Mouse (Mus musculus) hindbrain, embryonic 14.5 days (tissue): ENCODE data around the gene Gdf7. TPM values are rescaled to one million over a fixed set of nuclear protein-coding genes. Genes with fewer than 3 reads are reported as not detected.
A peak's percentile ranks its signal among the peaks of the same experiment; 100 is the strongest.

Experiments
- ATAC-seq: fragments of 200-750 bp; cut with Nextera tagmentation; 2 replicates; pipeline ENCODE4 v1.8.0; 2017; ENCODE audit warnings: moderate number of reproducible peaks, mild to moderate bottlenecking, moderate TSS enrichment, moderate library complexity; ENCODE audit not compliant: low FRiP score
- DNase-seq: peaks from one replicate; pipeline ENCODE4 v3.0.0-alpha.2; 2015; ENCODE audit warnings: low spot score
- H3K27ac ChIP-seq: fragments of 300-500 bp; sonication (generic); 2 replicates; pipeline ENCODE4 v1.5.1; 2014; ENCODE audit warnings: mild to moderate bottlenecking, moderate library complexity
- H3K27me3 ChIP-seq: fragments of 300-500 bp; sonication (generic); 2 replicates; pipeline ENCODE4 v1.6.1; 2014; ENCODE audit warnings: mild to moderate bottlenecking, low read length, mixed read lengths; ENCODE audit not compliant: control insufficient read depth, insufficient read depth
- H3K36me3 ChIP-seq: fragments of 300-500 bp; sonication (generic); replicated peaks from 2 replicates; pipeline ENCODE4 v1.6.1; 2014; ENCODE audit not compliant: control insufficient read depth, insufficient read depth
- H3K4me1 ChIP-seq: fragments of 300-500 bp; sonication (generic); replicated peaks from 2 replicates; pipeline ENCODE4 v1.6.1; 2014; ENCODE audit warnings: antibody characterized with exemption, low read length, mixed read lengths; ENCODE audit not compliant: control insufficient read depth, insufficient read depth
- H3K4me2 ChIP-seq: fragments of 300-500 bp; sonication (generic); replicated peaks from 2 replicates; pipeline ENCODE4 v1.6.1; 2014; ENCODE audit warnings: mild to moderate bottlenecking, moderate library complexity
- H3K4me3 ChIP-seq: fragments of 300-500 bp; sonication (generic); replicated peaks from 2 replicates; pipeline ENCODE4 v1.5.1; 2014; ENCODE audit warnings: mild to moderate bottlenecking, low read length
- H3K9ac ChIP-seq: fragments of 300-500 bp; sonication (generic); 2 replicates; pipeline ENCODE4 v1.6.1; 2014
- H3K9me3 ChIP-seq: fragments of 300-500 bp; sonication (generic); 2 replicates; pipeline ENCODE4 v1.6.1; 2016; ENCODE audit warnings: low read length; ENCODE audit not compliant: control insufficient read depth
- WGBS: fragments of 180-500 bp; shearing (Covaris S2); extraction: QIAGEN DNeasy Blood & Tissue Kit; methylation state at CpG from one replicate; pipeline ENCODE4 v1.1.7; 2014; 5-methylcytosine and 5-hydroxymethylcytosine counted together
- polyA plus RNA-seq: library from polyadenylated mRNA; unstranded; fragments of >200 nt; fragmentation: Nextera tagmentation; extraction: Ambion mirVana; gene quantifications from 2 replicates; pipeline ENCODE4 v1.2.1, GENCODE M21; 2014

The Gdf7 gene
- 0.14 and 0.67 TPM in 2 replicates for polyA plus RNA-seq

GRCm38 (mm10) chr12:8301841-8302431, at the start of gene Gdf7:
Gene Gdf7 (minus strand): TSS chr12:8301954.
- Histone ChIP-seq H3K9me3 (no peaks in the 10 kb centered on the region), H3K4me2 (peak within 1 kb of the TSS; percentile 78), H3K4me1 (peaks cover 16% of the 10 kb centered on the region), H3K4me3 (peak within 1 kb of the TSS; percentile 42), H3K27ac (no peak within 1 kb of the TSS), H3K27me3 (peaks cover 92% of the 10 kb centered on the region), H3K36me3 (no peaks in the 10 kb centered on the region), H3K9ac (peak within 1 kb of the TSS; percentile 31; the same call in 1 of the 2 replicates)
- peak; percentile 47; the same call in 1 of the 2 replicates for ATAC-seq
- WGBS: under 1% methylated on average over 51 of the region's 53 CpGs
- no peak for DNase-seq

- DNase-seq (no peak), ATAC-seq (no peak; the same call in 1 of the 2 replicates)
- Histone ChIP-seq H3K9ac (no peak overlapping the region), H3K4me3 (no peak overlapping the region), H3K36me3 (no peaks in the 10 kb centered on the region), H3K9me3 (no peaks in the 10 kb centered on the region), H3K27ac (0 out of 2 replicates have a peak overlapping the region, but pooled peaks have one; percentile 14), H3K27me3 (no peaks in the 10 kb centered on the region), H3K4me2 (no peak overlapping the region), H3K4me1 (0 out of 2 replicates have a peak, but pooled peaks cover 4% of the 10 kb centered on the region)
- 41% methylated on average over 4 of the region's 4 CpGs for WGBS
Measured at GRCm38 (mm10) chr12:8351025-8351903, 49.5 kb upstream of the Gdf7 start.

- Histone ChIP-seq H3K27me3 (no peaks in the 10 kb centered on the region), H3K9me3 (no peaks in the 10 kb centered on the region), H3K4me1 (0 out of 2 replicates have a peak, but pooled peaks cover 4% of the 10 kb centered on the region), H3K4me2 (no peak overlapping the region), H3K36me3 (no peaks in the 10 kb centered on the region), H3K27ac (no peak overlapping the region), H3K4me3 (no peak overlapping the region), H3K9ac (no peak overlapping the region)
- WGBS: 64% methylated on average over 9 of the region's 9 CpGs
- ATAC-seq: no peak
- no peak for DNase-seq
Measured at GRCm38 (mm10) chr12:8348733-8349513, 47.2 kb upstream of the Gdf7 start.

GRCm38 (mm10) chr12:8347746-8348462, 46.1 kb upstream of the Gdf7 start:
- H3K27ac ChIP-seq: no peak overlapping the region
- ATAC-seq (no peak), DNase-seq (no peak)
- 0 out of 2 replicates have a peak, but pooled peaks cover 4% of the 10 kb centered on the region for H3K4me1 ChIP-seq
- no peaks in the 10 kb centered on the region for H3K9me3 ChIP-seq
- 63% methylated on average over 8 of the region's 8 CpGs for WGBS
- H3K4me2 ChIP-seq: no peak overlapping the region
- no peaks in the 10 kb centered on the region for H3K27me3 ChIP-seq
- H3K36me3 ChIP-seq: 0 out of 2 replicates have a peak, but pooled peaks cover 1% of the 10 kb centered on the region
- no peak overlapping the region for H3K9ac ChIP-seq
- no peak overlapping the region for H3K4me3 ChIP-seq

- no peak overlapping the region for H3K4me2 ChIP-seq
- H3K9ac ChIP-seq: no peak overlapping the region
- 94% methylated on average over 5 of the region's 5 CpGs for WGBS
- DNase-seq (no peak), ATAC-seq (no peak)
- no peak overlapping the region for H3K4me3 ChIP-seq
- H3K27ac ChIP-seq: no peak overlapping the region
- peaks cover 12% of the 10 kb centered on the region; the same call in 1 of the 2 replicates for H3K36me3 ChIP-seq
- H3K4me1 ChIP-seq: 0 out of 2 replicates have a peak, but pooled peaks cover 4% of the 10 kb centered on the region
- H3K27me3 ChIP-seq: no peaks in the 10 kb centered on the region
- H3K9me3 ChIP-seq: no peaks in the 10 kb centered on the region
Measured at GRCm38 (mm10) chr12:8345539-8345938, 43.8 kb upstream of the Gdf7 start.

GRCm38 (mm10) chr12:8344897-8345296, 43.1 kb upstream of the Gdf7 start:
- H3K36me3 ChIP-seq: peaks cover 12% of the 10 kb centered on the region; the same call in 1 of the 2 replicates
- DNase-seq (no peak), ATAC-seq (no peak)
- no peaks in the 10 kb centered on the region for H3K9me3 ChIP-seq
- 0 out of 2 replicates have a peak, but pooled peaks cover 9% of the 10 kb centered on the region for H3K4me1 ChIP-seq
- H3K9ac ChIP-seq: no peak overlapping the region
- H3K4me2 ChIP-seq: no peak overlapping the region
- no peaks in the 10 kb centered on the region for H3K27me3 ChIP-seq
- H3K27ac ChIP-seq: no peak overlapping the region
- no peak overlapping the region for H3K4me3 ChIP-seq
- 76% methylated on average over 9 of the region's 9 CpGs for WGBS

- Histone ChIP-seq H3K9me3 (no peaks in the 10 kb centered on the region), H3K4me2 (no peak overlapping the region), H3K36me3 (peaks cover 17% of the 10 kb centered on the region; the same call in 1 of the 2 replicates), H3K27ac (no peak overlapping the region), H3K27me3 (no peaks in the 10 kb centered on the region), H3K4me1 (peaks cover 19% of the 10 kb centered on the region; the same call in 1 of the 2 replicates), H3K9ac (no peak overlapping the region), H3K4me3 (no peak overlapping the region)
- DNase-seq (no peak), ATAC-seq (no peak)
- WGBS: 96% methylated on average over 3 of the region's 3 CpGs
Measured at GRCm38 (mm10) chr12:8343381-8343780, 41.6 kb upstream of the Gdf7 start.

- H3K4me1 ChIP-seq: peaks cover 15% of the 10 kb centered on the region; the same call in 1 of the 2 replicates
- H3K27me3 ChIP-seq: no peaks in the 10 kb centered on the region
- peaks cover 35% of the 10 kb centered on the region; the same call in 1 of the 2 replicates for H3K36me3 ChIP-seq
- WGBS: 88% methylated on average over 6 of the region's 6 CpGs
- no peak overlapping the region for H3K4me2 ChIP-seq
- H3K4me3 ChIP-seq: no peak overlapping the region
- no peak for ATAC-seq
- DNase-seq: no peak
- no peaks in the 10 kb centered on the region for H3K9me3 ChIP-seq
- no peak overlapping the region for H3K27ac ChIP-seq
- no peak overlapping the region for H3K9ac ChIP-seq
Measured at GRCm38 (mm10) chr12:8341008-8341407, 39.3 kb upstream of the Gdf7 start.
